Mouse (Mus musculus): Measurements from ENCODE around the gene Pla2g2c.
A peak's percentile ranks its signal among the peaks of the same experiment; 100 is the strongest.

The Pla2g2c gene

DNA sequence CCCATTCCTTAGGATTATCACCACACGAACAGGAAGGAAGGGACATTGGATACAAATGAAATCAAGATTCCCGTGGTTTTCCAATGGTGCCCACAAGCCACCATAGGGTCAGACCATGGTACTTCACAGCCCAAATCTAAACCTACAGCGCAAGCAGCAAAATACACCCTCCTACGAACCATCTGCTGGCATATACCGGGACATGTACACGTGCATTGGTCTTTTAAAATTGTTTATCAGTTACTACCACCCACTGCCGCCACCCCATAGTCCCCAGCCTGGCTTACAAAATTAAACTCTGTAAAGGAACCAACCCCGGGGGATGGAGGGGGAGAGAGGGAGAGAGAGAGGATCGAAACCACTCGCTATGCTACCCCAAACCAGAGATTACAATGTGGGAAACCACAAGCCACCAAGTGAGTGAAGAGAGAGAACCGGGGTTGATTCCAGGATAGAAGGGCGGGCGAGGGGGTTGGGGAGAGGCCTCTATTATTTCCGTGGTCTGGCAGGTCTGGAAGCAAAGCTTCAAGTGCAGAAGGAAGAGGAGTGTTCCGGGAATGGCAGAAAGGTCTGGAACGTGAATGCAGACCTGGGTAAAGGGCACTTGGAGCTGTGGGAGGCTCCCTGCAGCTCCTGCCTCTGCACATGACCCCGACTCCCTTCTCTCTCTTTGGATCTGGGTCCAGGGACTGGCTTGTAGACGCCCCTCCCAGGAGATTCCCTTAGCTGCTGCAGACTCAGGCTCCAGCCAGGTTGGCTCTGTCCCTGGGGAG is at the start of gene Pla2g2c:
Pla2g2c (plus strand) TSS at position 439 of the 773 bp plus-strand sequence.
- DNase-seq: no peak

DNA sequence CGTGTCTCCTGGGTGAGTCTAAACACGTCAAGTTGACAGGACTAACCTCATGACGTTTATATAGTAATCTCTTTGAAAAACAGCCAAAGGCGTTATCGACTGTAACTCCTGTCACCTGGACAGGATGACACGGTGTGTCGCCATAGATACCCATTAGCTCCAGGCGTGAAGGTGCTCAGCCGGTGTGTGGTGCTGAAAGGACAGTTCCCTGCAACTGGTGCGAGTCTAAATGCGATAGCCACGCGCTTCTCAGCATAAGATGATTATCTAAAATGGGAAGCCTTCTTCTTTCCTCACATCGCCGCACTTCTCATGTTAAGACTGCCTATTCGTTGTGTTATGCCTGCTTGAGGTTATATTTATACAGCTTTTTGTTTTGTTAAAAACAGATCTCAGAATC is 48.1 kb upstream of the Pla2g2c start:
- DNase-seq: peak in 1 of 2 experiments; percentile 63

DNA sequence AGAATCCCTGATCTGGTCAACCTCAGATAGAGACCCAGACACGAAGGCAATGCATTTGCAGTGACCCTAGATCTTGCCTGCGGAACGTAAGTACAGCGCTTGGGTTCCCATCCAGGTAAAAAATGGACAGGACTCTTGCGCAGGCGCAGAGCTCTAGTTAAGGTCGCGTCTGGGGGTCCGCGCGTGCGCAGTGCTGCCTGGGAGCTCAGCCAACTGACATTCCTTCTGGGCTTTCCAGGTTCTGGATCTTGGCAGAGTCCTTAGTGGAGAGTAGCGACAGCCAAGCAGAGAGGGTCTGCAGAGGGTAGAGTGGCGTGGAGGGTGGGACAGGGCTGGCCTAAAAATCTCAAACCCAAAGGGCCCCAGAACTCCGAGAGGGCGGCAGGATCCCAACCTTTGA is 47.0 kb upstream of the Pla2g2c start:
- no peak for DNase-seq

DNA sequence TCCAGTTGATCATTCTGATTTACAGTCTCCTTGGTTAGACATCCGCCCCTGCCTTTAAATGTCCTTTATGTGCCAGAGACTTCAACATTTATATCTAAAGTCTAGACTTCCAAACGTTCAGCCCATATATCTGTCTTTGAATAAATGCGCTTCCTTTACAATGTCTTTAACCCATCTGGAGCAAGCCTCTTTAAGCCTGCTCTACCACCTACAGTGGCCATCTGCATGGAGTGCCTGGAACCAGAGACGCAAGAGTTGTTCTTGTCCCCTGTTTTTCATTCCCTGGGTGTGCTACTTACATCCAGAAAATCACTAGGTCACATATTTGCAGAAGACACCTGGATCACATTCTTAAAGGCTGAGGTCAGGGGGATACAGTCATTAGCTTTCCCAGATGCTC is 44.5 kb upstream of the Pla2g2c start:
- DNase-seq: no peak

DNA sequence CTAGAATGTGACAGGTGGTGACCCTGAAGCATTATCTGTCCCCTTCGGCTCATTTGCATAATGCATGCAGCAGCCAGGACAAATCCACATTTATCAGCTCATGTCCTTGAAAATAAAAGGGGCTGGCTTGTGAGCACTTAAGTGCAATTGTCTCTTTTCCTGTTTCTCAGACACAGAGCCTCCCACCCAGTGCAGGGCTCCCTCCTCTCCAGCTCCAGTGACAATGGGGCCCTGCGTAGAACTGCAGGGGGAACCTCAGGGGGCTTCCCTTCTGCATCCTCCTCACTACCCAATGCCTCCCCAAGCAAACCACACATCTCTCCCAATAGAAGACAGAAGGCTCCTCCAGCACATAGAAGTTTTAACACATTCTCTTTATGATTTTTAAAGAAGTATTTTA is 41.8 kb upstream of the Pla2g2c start:
- no peak for DNase-seq

DNA sequence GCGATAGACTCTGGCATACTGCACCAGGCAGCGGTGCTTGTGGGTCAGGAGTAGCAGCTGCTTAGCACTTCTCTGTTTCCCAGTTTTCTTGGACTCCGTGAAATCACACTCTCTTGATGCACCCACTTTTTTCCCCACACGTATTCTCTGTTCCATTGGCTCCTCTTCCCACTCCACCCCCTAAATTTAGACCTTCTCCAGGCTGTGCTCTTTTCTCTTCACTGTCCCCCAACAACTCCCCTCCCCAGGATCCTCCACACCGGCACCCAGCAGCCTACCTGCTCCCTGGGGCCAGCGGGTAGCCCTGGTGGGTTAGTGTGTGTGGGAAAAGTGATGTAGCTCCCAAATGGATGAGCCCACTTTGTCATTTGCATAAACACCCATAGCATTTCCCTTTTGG is 38.8 kb upstream of the Pla2g2c start:
- no peak for DNase-seq

DNA sequence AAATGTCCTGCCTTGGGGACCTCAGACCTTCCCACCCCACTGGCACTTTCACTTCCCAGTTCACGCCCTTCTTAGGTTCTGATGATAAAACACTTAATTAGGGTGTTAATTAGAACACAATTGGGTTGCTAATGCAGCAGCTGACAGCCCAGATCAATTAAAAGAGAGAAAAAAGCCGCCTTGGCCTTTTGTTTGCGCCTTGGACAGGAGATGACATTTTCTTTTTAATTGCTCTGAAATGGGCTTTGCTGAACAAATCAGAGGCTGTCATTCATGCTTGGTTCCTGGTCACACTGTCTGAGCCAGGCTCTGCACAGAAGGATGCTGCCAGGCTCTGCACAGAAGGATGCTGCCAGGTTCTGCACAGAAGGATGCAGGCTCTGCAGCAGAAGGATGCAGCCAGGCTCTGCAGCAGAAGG is 35.5 kb upstream of the Pla2g2c start:
- no peak for DNase-seq

DNA sequence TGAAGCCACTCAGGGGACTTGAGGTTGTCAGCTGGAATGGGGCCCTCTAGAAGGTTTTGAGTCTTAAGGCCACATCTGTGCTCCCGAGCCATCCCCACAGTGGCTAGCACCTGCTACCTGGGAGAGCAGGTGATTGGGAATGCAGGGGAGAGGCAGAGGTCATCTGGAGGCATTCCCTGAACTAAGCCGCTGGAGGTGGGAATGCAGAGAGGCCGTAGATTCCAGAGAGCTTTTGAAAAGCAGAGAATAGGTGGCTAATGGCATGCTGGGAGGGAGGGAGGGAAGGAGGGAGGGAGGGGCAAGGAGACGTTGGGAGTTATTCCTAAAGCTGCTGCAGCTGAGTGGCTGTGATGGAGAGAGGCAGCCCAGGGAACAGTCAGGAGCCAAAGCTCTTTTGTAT is 34.0 kb upstream of the Pla2g2c start:
- DNase-seq: peak in 1 of 2 experiments; percentile 51

DNA sequence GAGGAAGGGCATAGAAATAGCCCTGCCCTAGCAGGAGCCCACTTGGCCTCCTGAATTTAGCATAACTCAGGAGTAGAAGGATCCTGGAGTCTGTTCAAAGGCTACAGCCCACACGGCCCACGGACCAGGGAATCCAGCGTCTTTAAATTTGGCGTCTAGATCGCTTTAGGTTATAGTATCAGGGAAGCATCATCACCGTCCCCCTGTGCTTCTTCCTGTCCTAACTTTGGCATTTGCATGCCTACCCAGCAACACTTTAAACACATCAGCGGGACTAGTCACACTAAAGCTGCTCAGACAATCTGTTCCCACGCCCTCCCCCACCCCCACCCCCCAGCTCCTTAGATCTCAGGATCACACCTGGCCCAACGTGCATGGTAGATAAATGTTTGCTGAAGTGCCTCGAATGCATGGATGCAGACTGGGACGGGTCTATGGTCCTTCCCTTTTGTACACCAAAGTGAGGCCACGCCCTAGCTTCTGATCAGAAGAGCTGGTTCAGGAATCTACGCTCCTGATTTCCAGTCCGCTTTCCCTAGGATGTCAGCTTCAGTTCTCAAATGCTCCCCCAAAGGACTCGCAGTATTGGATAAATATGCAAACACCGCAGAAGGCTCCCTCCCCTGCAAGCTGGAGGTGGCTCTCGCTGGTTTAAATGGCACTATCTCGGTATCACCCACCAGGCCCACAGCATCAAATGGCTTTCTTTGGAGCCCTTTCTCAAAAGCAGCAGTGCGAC is 33.0 kb upstream of the Pla2g2c start:
- no peak for DNase-seq

DNA sequence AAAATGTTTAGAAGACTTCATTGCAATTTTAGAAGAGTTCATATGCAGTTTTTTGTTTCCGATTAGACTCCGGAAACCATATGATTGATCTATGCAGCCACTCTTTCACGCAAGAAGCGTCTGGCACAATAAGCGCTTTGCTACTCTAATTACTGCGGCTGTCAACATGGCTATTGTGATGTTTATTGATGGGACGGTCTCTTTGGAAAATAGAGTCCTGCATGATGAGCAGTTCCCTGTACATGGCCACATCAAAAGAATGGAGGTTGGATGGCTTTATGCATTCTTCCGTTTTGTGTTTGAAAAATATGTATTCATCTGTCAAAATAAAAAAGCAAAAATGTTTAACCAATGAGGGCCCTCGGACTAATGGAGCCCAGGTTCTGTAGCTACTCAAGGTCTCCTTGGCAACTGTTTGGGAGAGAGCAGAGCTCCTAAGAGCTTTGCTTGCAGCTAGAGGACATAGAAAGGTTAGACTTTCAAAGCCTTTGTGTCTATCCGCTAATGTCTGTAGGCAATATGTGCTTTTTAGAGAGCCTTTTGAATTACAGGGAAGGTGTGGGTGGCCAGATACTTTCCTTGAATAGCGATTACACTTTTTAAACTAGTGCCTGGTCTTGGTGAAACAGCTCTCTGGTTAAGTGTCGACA is 31.4 kb upstream of the Pla2g2c start:
- DNase-seq: no peak

DNA sequence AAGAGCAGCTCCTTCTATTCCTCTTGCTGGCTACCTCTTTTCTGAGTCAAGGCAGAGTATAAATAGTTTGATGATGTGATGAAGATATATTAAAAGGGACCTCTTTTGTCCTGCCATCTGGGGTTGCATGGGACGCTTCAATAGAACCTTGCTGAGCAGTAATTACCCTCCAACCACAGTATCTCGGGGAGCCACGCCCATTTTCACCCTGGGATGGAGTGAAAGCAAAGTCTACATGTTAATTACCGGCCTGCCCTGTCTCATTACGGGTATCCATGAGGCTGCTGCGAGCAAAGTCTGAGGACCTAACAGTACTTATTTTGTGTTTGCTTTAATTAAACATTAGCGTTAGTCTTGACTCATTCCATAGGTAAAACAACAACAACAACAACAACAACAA is 27.9 kb upstream of the Pla2g2c start:
- DNase-seq: peak; percentile 60 to 71

DNA sequence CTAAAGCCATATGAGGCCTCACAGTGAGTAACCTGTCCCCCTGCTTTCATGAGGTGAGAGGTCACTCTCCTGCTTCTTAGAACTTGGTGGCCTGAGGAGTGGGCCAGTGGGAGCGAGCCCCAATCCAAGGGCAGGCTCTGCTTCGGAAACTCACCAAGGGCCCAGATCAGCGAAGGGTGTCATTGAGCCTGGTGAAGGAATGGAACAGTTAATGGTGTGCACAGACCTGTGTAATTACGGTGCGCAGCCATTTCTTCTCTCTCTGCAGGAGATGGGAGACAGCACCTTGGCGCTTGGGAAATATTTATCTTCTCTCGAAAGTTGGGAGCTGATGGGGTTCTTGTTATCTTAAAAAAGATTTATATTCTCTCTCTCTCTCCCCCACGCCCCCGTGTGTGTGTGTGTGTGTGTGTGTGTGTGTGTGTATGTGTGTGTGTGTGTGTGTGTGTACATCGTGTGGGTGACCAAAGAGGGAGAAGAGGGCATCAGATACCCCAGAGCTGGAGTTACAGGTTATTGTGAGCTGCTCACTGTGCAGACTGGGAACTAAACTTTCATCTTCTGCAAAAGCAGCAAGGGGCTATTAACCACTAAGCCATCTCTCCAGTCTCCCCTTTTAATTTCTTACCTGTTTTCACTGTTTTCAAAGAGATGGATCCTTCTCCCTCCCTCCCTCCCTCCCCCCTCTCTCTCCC is 27.3 kb upstream of the Pla2g2c start:
- no peak for DNase-seq

DNA sequence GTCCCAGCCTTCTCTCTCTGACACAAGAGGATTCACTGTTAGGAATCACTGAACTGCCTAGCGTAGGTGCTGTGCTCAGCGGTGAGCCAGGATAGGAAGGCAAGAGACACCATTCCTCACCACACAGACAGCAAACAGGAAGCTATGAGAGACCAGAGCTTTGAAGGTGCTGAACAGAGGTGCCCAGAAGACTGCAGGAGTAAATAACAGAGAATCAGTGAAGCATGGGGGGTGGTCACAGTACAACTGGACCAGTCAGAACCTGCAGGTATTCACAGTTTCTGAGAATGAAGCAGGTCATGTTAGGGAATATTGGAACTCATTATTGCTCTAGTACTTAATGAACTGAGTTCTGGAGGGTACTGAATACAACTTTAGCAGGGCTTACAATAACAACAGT is 26.3 kb upstream of the Pla2g2c start:
- DNase-seq: peak; percentile 38 to 63

DNA sequence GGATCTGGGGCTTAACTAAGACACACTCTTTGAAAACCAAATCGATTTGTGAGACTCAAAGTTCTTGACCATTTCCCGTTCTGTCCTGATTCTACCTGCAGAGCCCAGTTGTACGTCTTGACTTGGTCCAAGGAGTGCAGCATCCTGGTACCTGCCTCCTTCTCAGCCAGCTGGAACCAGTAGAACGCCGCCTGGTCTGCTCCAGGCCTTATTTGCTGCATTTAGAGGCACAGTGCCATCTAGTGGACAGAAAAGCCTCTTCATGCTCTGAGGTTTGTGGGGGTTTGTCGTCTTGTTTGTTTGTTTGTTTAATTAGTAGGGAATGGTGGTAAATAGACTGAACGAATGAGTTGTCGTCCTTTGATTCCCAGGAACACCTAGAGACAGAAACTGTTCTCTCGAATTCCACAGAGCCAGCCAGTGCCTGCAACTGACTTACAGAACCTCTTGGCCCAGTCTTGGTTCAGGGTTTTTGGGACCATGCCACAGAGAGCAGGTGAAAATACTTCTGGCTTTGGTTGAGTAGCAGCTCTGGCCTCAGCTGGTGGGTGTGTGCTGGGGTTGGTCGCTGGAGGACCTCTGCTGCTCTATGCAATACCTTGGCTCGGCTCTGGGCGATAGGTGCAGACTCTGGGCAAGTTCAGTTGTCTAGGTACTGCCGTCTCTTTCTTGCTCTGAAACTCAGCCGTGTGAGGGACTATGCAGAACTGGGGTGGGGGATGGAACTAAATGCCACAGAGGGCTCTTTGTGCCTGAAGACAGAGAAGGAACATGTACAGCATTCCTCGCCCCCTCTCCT is 24.2 kb upstream of the Pla2g2c start:
- peak; percentile 82 to 84 for DNase-seq

DNA sequence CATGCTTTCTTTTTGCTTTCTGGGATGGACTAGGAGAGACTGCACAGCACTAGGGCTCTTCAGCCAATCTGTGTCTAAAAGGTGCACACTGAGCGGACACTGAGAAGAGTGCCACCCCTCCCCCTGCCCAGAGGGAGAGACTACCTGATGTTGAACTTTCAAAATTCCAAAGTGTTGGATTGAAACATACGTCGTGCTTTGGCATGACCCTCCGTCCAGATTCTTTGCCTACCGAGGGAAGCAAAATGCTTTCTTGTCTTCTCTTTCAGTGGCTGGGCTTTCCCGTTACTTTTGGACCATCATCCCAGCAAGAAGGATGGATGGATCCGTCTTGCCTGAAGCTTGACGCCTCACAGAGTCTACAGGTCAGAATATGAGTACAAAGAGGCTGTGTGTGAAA is 23.5 kb upstream of the Pla2g2c start:
- no peak for DNase-seq

DNA sequence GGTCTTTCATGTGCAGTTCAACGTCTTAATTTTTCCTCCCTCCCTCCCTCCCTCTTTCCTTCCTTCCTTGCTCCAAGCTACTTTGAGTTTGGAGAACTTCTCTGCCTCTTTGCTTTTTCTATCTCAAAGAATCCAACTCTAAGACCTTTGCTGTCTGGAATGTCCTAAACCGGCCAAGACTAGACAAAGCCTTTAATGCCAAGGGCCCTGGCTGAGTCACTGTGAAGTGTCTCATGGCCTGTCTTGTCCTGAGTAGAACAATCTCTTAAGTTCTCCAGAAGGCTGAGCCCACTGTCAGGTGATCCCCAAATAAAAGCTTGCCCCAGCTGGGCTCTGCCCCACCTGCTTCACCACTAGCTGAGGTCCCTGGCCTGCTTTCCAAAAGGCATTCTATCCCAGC is 22.6 kb upstream of the Pla2g2c start:
- DNase-seq: no peak

DNA sequence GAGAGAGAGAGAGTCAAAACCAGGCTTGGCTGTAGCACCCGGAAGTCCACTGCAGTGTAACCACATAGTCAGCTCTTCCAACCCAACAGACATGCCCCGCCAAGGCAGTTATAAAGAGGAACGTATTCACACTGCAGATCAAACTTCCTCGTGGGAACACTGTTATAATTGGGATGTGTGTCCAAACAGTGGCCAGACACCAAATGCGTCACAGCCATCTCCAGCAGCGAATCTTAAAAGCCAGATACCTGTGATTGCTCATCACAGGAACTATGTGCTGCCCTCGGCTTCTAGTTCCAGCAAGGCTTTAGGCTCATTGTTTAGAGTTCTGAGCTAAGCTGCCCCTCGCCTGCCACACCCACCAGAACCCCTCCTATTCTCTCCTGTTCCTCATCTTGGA is 22.1 kb upstream of the Pla2g2c start:
- DNase-seq: no peak

DNA sequence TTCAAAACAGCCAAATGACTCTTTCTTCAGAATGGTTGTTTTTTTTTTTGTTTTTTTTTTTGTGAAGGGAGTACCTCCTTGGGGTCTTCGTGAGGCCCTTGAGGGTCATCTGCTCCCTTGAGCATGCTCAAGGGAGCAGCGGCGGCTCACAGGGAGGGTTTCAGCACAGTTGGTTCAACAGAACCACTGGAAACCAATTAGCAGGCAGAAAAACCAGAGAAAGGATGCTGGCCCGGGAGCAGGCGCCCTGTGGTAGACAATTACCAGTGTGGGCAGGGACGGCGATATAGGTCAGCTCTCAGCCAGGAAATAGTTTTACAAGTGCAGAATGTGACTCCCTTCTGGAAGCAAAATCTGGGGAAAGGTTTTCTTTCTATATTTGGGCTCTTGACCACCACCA is 21.0 kb upstream of the Pla2g2c start:
- no peak for DNase-seq

DNA sequence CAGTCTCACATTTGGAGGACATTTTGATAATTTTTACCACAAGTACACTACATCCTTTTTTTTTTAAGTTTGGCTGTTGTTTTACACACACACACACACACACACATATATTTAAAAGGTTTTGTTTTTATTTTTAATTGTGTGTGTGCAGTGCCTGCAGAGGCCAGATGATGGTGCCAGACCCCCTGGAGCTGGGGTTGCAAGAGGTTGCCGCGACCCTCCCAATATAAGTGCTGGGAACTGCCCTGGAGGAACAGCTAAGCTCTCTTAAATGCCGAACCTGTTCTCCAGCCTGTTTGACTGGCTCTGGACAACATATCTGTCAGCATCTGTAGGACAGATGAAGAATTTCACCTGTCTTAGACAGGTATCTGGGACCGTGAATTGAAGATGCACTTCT is 20.4 kb upstream of the Pla2g2c start:
- no peak for DNase-seq

DNA sequence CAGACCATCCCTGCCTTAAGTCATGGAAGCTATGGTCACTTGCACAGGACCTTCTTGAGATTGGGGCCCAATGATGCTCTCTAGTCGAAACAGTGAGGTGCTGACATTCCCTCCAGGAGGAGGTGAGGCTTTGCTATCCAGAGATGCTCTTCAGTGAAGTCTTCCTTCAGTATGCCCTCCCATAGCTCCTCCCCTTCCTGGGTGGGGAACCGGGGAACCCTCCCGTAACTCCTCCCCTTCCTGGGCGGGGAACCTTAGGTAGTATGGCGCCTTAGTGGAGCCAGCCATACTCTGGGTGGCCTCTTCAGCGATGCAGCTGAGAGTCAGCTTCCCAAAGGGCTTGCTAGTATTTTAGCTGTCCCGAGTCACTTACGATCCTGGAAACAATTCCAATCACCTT is 18.0 kb upstream of the Pla2g2c start:
- no peak for DNase-seq

DNA sequence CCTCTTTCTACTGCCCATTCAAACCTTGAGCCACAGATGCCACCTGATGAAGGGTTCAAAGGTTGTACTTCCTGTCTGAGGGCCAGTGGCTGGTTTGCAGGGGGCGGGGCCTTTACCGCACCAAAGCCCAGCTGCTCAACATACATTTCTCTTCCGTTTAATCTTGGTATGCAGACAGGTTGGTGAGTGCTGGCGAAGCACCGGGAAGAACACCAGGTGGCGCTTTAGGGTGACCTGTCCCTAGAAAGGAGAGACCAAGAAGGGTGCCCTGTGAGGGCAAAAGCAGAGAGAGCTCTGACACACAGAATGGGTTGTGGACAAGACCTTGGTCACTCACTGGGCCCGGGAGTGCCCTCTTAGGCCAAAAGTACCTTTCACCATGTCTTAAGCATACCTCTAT is 16.0 kb upstream of the Pla2g2c start:
- peak; percentile 77 to 84 for DNase-seq

DNA sequence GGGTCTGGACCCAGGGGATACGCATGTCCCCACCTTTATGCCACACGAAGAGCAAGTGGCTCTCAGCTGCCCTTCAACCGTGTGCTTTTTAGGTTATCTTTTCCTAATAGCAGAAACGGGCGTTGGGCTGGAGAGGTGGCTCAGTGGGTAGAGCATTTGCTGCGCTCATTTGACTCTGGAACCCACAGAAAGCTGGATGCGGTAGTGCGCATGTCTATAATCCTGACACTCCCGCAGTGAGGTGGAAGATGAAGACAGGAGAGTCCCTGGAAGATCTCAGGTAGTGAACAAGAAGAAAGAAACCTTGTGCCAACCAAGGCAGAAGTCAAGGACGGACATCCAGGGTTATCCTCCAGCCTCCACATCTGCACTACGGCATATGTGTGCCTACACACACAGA is 15.3 kb upstream of the Pla2g2c start:
- DNase-seq: no peak
